Mouse (Mus musculus) thymus, adult 2 months (tissue): Measurements from ENCODE around the gene Cep95.

Source experiments
- CTCF ChIP-seq: fragments of 200-500 bp; IDR thresholded peaks from 2 replicates; pipeline ENCODE4 v1.5.1; 2012; ENCODE audit warnings: mild to moderate bottlenecking, control low read depth, low read length, moderate library complexity, borderline replicate concordance; ENCODE audit not compliant: control insufficient read depth, poor library complexity, insufficient read depth; ENCODE audit errors: extremely low read depth
- POLR2A ChIP-seq: fragments of 200-500 bp; IDR thresholded peaks from 2 replicates; pipeline ENCODE4 v1.6.1; 2012; ENCODE audit warnings: mild to moderate bottlenecking, low read length, control low read depth, moderate library complexity; ENCODE audit not compliant: control insufficient read depth, poor library complexity, insufficient read depth; ENCODE audit errors: extremely low read depth

DNA sequence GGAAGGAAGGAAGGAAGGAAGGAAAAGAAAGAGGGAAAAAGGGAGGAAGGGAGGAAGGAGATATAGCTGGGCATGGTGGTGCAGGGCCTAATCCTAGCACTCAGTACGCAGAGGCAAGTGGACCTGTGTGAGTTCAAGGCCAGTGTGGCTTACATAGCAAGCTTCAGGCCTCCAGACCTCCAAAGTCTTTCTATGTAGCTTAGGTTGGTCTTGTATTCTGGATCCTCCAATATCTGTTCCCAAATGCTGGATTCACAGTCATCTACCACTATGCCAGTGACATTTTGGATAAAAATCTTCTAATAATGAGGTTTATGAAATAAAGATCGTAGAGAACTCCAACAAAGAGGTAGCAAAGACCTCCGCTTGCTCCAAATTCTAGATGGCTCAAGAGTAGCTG is 47.2 kb upstream of the Cep95 start:
- TF ChIP-seq POLR2A (no peak), CTCF (no peak)
